Mouse (Mus musculus): Measurements from ENCODE around the gene March2. TPM values are rescaled to one million over a fixed set of nuclear protein-coding genes. Genes with fewer than 3 reads are reported as not detected.
"Not testable (repeated sequence)": the region's sequence is repeated elsewhere in the genome, so short reads cannot be mapped to it uniquely, and the experiment has no call there.

March2 gene
- polyA plus RNA-seq, 1 experiment from 2014 or later: 86.7 TPM

GRCm38 (mm10) chr17:33746011-33746410, 27.5 kb upstream of the March2 start:
- H3K4me3 ChIP-seq: no peak overlapping the region
- no peaks in the 10 kb centered on the region for H3K27me3 ChIP-seq
- no peaks in the 10 kb centered on the region for H3K4me1 ChIP-seq (replicated peaks)
- H3K4me2 ChIP-seq: no peak overlapping the region
- no peak overlapping the region for H3K9ac ChIP-seq
- WGBS: 81% methylated on average over 2 of the region's 2 CpGs
- H3K36me3 ChIP-seq: peaks cover 18% of the 10 kb centered on the region
- no peaks in the 10 kb centered on the region for H3K9me3 ChIP-seq
- ATAC-seq (ENCODE audit: low FRiP score, low read depth): no peak
- H3K27ac ChIP-seq (replicated peaks): no peak overlapping the region

GRCm38 (mm10) chr17:33744686-33745384, 26.4 kb upstream of the March2 start:
- WGBS: 90% methylated on average over 5 of the region's 5 CpGs
- H3K36me3 ChIP-seq: peaks cover 18% of the 10 kb centered on the region
- no peaks in the 10 kb centered on the region for H3K27me3 ChIP-seq
- ATAC-seq (ENCODE audit: low FRiP score, low read depth): no peak
- H3K4me2 ChIP-seq: no peak overlapping the region
- no peaks in the 10 kb centered on the region for H3K9me3 ChIP-seq
- H3K27ac ChIP-seq (replicated peaks): no peak overlapping the region
- no peak overlapping the region for H3K9ac ChIP-seq
- H3K4me3 ChIP-seq: no peak overlapping the region
- no peaks in the 10 kb centered on the region for H3K4me1 ChIP-seq (replicated peaks)

GRCm38 (mm10) chr17:33742420-33742819, 23.9 kb upstream of the March2 start:
- no peak for ATAC-seq (ENCODE audit: low FRiP score, low read depth)
- WGBS: 100% methylated on average over 1 of the region's 1 CpGs
- Histone ChIP-seq H3K4me2 (no peak overlapping the region), H3K9me3 (no peaks in the 10 kb centered on the region), H3K27ac (replicated peaks) (no peak overlapping the region), H3K4me1 (replicated peaks) (no peaks in the 10 kb centered on the region), H3K9ac (no peak overlapping the region), H3K27me3 (no peaks in the 10 kb centered on the region), H3K36me3 (peaks cover 18% of the 10 kb centered on the region), H3K4me3 (no peak overlapping the region)

GRCm38 (mm10) chr17:33733526-33733925, 15.1 kb upstream of the March2 start:
- H3K27me3 ChIP-seq; H3K9me3 ChIP-seq; H3K4me1 ChIP-seq (replicated peaks); H3K36me3 ChIP-seq; H3K4me3 ChIP-seq; H3K9ac ChIP-seq; ATAC-seq (ENCODE audit: low FRiP score, low read depth); H3K4me2 ChIP-seq; H3K27ac ChIP-seq (replicated peaks): not testable (repeated sequence)
- WGBS: 88% methylated on average over 10 of the region's 10 CpGs

GRCm38 (mm10) chr17:33732556-33733083, 14.2 kb upstream of the March2 start:
- WGBS: 73% methylated on average over 9 of the region's 9 CpGs
- not testable (repeated sequence) for ATAC-seq (ENCODE audit: low FRiP score, low read depth); H3K9me3 ChIP-seq; H3K9ac ChIP-seq; H3K4me3 ChIP-seq; H3K27ac ChIP-seq (replicated peaks); H3K4me2 ChIP-seq; H3K4me1 ChIP-seq (replicated peaks); H3K27me3 ChIP-seq; H3K36me3 ChIP-seq

- WGBS: 74% methylated on average over 2 of the region's 2 CpGs
- Histone ChIP-seq H3K9ac (no peak overlapping the region), H3K9me3 (no peaks in the 10 kb centered on the region), H3K4me2 (no peak overlapping the region), H3K4me1 (replicated peaks) (no peaks in the 10 kb centered on the region), H3K27me3 (no peaks in the 10 kb centered on the region), H3K27ac (replicated peaks) (no peak overlapping the region), H3K4me3 (no peak overlapping the region), H3K36me3 (no peaks in the 10 kb centered on the region)
- no peak for ATAC-seq (ENCODE audit: low FRiP score, low read depth)
Measured at GRCm38 (mm10) chr17:33729215-33729614, 10.7 kb upstream of the March2 start.

- Histone ChIP-seq H3K4me3 (no peak overlapping the region), H3K9me3 (no peaks in the 10 kb centered on the region), H3K27ac (replicated peaks) (no peak overlapping the region), H3K36me3 (no peaks in the 10 kb centered on the region), H3K4me2 (no peak overlapping the region), H3K4me1 (replicated peaks) (no peaks in the 10 kb centered on the region), H3K9ac (no peak overlapping the region), H3K27me3 (no peaks in the 10 kb centered on the region)
- ATAC-seq (ENCODE audit: low FRiP score, low read depth): no peak
- WGBS: 80% methylated on average over 2 of the region's 2 CpGs
Measured at GRCm38 (mm10) chr17:33728396-33728795, 9.9 kb upstream of the March2 start.

GRCm38 (mm10) chr17:33719736-33720378, 1.4 kb upstream of the March2 start:
- H3K4me1 ChIP-seq (replicated peaks): peaks cover 11% of the 10 kb centered on the region; the same call in 1 of the 2 replicates
- H3K9me3 ChIP-seq: no peaks in the 10 kb centered on the region
- no peak for ATAC-seq (ENCODE audit: low FRiP score, low read depth)
- no peak overlapping the region for H3K4me3 ChIP-seq
- WGBS: 95% methylated on average over 7 of the region's 7 CpGs
- H3K4me2 ChIP-seq: no peak overlapping the region
- no peaks in the 10 kb centered on the region for H3K36me3 ChIP-seq
- H3K27me3 ChIP-seq: no peaks in the 10 kb centered on the region
- no peak overlapping the region for H3K9ac ChIP-seq
- no peak overlapping the region for H3K27ac ChIP-seq (replicated peaks)

GRCm38 (mm10) chr17:33718944-33719725, 665 bp upstream of the March2 start:
- H3K4me2 ChIP-seq: peak overlapping the region; percentile 75
- H3K27ac ChIP-seq (replicated peaks): no peak overlapping the region
- H3K9ac ChIP-seq: no peak overlapping the region
- WGBS: 46% methylated on average over 10 of the region's 10 CpGs
- H3K4me3 ChIP-seq: peak overlapping the region; percentile 51
- ATAC-seq (ENCODE audit: low FRiP score, low read depth): peak; percentile 1; the same call in 1 of the 2 replicates
- H3K4me1 ChIP-seq (replicated peaks): peaks cover 11% of the 10 kb centered on the region; the same call in 1 of the 2 replicates
- no peaks in the 10 kb centered on the region for H3K9me3 ChIP-seq
- no peaks in the 10 kb centered on the region for H3K36me3 ChIP-seq
- H3K27me3 ChIP-seq: no peaks in the 10 kb centered on the region

GRCm38 (mm10) chr17:33717982-33718381, 488 bp downstream of the March2 start:
- Histone ChIP-seq H3K4me2 (peak overlapping the region; percentile 75), H3K4me3 (peak overlapping the region; percentile 51), H3K4me1 (replicated peaks) (peaks cover 11% of the 10 kb centered on the region; the same call in 1 of the 2 replicates), H3K36me3 (no peaks in the 10 kb centered on the region), H3K9ac (peak overlapping the region; percentile 40), H3K9me3 (no peaks in the 10 kb centered on the region), H3K27ac (replicated peaks) (no peak overlapping the region), H3K27me3 (no peaks in the 10 kb centered on the region)
- ATAC-seq (ENCODE audit: low FRiP score, low read depth): no peak
- 5% methylated on average over 8 of the region's 8 CpGs for WGBS

GRCm38 (mm10) chr17:33717246-33717645, 1.2 kb downstream of the March2 start:
- Histone ChIP-seq H3K4me1 (replicated peaks) (peaks cover 11% of the 10 kb centered on the region; the same call in 1 of the 2 replicates), H3K4me3 (no peak overlapping the region), H3K9me3 (no peaks in the 10 kb centered on the region), H3K4me2 (no peak overlapping the region), H3K36me3 (no peaks in the 10 kb centered on the region), H3K27ac (replicated peaks) (no peak overlapping the region), H3K27me3 (no peaks in the 10 kb centered on the region), H3K9ac (no peak overlapping the region)
- ATAC-seq (ENCODE audit: low FRiP score, low read depth): no peak
- 100% methylated on average over 1 of the region's 1 CpGs for WGBS

GRCm38 (mm10) chr17:33714779-33715178, 3.7 kb downstream of the March2 start:
- no peaks in the 10 kb centered on the region for H3K9me3 ChIP-seq
- no peak overlapping the region for H3K27ac ChIP-seq (replicated peaks)
- peaks cover 11% of the 10 kb centered on the region; the same call in 1 of the 2 replicates for H3K4me1 ChIP-seq (replicated peaks)
- H3K4me2 ChIP-seq: no peak overlapping the region
- H3K36me3 ChIP-seq: 0 out of 2 replicates have a peak, but pooled peaks cover 3% of the 10 kb centered on the region
- no peaks in the 10 kb centered on the region for H3K27me3 ChIP-seq
- no peak for ATAC-seq (ENCODE audit: low FRiP score, low read depth)
- WGBS: 91% methylated on average over 1 of the region's 1 CpGs
- no peak overlapping the region for H3K9ac ChIP-seq
- no peak overlapping the region for H3K4me3 ChIP-seq
